Mouse (Mus musculus) frontal cortex, postnatal 25 days (tissue): ENCODE results near the gene Frmd4a.

Source experiments
- DNase-seq, 2 experiments: peaks; one replicate each; pipeline ENCODE4 v3.0.0; 2022; ENCODE audit warnings: low spot score in 2 of 2

Frmd4a gene

DNA sequence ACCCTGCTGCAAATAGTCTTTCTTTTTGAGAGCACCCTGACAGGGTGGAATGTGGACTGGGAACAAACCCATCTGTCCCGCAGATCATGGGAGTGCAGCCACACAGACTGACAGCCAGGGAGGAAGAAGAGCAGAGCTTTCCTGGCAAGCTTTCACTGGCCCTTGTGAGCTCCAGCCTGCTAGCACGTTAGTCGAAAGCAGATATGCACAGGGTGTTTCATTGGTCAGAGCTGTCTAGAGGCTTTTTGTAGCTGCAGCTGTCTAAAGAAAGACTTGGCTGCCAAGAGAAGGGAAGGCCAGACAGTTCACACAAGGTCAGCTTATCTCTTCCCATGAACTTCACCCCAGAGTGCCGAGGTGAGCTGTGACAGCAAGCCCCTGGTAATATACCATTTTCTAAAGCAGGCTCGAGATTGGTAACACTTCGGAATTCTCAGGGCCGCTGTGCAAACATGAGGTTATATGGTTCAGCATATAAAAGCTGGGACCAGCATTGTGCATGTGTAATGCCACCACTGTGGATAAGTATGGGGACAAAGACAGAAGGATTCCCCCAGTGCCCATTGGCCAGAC is 500.1 kb downstream of the Frmd4a start:
- DNase-seq: no peak

DNA sequence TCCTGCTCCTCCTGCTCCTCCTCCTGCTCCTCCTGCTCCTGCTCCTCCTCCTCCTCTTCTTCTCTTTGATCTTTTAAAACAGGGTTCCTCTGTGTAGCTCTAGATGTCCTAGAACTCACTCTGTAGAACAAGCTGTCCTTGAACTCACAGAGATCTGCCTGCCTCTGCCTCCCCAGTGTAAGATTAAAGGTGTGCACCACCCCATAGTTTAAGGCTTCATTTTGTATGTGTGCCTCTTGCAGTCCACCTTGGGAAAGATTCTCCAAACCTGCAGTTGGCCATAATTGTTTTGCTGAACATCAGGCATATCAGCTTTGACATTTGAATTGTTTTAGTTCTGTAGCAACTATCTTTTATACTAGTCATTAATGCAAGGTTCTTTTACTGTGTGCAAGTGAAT is 501.0 kb downstream of the Frmd4a start:
- DNase-seq: no peak

DNA sequence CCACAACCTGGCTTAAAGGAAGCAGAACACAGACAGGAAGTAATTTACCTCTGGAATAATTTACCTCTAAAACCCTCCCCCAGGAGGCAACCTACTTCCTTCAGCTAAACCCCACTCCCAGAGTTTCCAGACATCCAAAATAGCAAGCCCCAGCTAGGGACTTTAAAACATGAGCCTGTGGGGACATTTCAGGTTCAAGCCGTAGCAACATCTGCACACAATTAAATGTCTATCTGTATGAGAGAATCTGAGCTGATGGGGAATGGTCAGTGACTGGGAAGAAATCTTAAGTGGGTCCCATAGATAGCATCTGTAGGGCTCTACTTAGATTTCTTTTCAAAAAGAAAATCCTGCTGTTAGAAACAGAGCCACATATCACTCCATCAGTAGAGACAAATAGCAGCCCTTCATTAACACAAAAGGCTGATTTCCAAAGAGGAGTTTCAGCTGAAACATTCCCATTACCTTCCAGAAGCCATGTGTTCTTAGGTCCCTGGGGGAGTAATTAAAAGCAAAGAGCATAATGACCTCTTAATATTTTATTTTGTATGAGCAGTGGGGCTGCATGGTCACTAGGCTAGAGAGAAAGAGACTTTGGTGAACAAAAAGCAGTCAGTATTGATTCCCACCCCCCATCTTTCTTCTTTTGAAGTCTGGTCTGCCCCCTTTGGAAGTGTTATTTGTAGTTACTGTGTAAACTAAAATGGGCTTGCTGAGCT is 505.4 kb downstream of the Frmd4a start:
- DNase-seq: no peak

DNA sequence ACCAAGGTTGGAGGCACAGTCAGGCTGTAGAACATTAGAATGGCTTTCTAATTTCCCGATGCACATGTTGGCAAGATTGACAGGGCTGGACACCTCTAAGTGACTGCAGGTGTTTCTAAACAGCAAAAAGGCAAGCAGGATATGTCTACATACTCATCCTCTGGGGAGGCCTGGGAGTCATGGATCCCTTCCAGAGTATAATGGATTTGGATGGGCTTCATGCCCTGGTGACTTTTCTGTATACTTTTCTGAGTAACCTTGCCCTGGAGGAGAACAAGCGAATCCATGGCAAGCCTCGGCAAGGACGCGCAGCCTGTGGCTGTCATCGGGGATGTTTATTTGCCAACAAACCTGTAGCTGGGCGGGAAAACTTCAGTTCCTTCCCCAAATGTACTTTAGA is 509.6 kb downstream of the Frmd4a start:
- DNase-seq: no peak

DNA sequence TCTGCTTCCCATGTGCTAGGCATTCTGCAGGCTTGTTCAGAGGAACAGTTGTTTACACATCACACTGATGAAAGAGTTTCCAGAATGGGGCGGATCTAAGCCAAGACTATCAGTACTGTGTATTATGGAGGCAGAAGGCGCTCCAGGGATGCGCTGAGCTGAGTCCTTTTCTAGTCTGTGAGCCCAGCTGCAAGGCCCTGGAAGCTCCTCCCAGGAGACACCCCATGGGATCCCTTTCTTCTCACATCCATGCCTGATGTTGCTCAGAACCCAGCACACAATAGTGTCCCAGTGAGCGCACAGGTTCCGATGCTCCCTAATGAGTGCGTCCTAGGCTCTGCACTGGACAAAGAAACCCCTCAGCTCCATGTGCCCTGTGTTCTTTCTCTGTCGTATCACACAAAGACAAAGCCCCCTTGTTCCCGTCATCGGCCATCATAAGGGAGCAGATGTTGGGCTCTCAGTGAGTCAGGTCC is 511.8 kb downstream of the Frmd4a start:
- DNase-seq: no peak

DNA sequence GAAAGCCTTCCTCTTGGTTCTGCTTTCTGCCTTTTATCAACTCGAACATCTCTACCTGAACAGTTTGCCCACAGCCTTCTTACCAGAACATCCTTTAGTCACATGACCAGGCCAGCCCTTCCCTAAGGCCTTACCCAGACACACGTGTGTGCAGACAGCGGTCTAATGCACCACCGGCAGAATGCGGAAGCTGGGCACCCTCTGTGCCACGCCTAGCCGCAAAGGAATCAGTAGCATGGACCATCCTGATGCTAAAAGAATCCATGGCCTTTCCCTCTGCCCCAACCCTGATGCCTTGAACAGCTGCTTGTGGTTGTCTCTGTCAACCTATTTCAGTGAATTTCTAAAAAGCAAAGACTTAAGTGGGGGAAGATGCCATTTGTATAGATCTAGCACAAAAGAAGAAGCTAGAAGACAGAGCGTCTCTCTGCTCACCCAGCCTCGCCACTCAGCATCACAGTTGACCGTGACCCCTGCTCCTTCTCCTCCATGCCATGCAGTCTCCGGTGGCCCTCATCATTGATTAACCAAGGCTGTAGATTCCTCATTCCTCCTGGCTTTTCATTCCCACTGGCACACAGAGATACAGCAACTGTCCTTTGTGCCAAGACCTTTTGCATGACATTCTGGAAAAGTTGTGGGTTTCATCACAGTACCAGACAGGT is 514.1 kb downstream of the Frmd4a start:
- DNase-seq: no peak

DNA sequence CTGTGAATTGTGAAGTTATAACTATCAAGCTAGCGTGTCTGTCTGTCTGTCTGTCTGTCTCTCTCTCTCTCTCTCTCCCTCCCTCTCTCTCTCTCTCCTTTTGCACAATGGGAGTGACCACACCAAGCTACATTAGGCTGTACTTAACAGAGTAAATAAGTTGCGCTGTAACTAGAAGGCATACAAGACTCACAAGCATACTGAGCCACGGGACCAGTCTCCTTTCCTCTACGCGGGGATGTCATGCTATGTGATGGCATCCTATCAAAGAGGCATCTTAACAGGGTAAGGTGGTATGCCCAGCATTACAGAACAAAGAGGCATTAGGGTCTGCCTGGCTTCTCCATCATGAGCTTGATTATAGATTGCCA is 514.7 kb downstream of the Frmd4a start:
- no peak for DNase-seq

DNA sequence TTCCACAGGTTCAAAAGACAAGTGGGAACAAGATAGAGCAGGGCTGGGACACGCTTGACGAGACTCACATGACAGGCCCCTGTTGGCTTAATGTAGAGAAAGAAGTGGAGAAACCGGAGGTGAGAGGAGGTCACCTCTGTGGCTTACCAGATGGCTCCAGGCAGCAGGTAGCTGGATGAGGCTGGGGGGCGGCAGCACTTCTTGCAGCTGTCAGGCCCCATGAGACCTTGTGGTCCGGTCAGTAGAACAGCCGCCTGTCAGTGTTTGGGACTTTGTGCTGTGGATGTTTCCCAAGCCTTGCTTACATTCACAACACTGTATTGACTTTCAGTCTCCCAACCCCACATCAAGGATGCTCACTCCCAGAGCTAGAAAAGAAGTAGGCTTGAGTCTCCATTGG is 515.4 kb downstream of the Frmd4a start:
- no peak for DNase-seq

DNA sequence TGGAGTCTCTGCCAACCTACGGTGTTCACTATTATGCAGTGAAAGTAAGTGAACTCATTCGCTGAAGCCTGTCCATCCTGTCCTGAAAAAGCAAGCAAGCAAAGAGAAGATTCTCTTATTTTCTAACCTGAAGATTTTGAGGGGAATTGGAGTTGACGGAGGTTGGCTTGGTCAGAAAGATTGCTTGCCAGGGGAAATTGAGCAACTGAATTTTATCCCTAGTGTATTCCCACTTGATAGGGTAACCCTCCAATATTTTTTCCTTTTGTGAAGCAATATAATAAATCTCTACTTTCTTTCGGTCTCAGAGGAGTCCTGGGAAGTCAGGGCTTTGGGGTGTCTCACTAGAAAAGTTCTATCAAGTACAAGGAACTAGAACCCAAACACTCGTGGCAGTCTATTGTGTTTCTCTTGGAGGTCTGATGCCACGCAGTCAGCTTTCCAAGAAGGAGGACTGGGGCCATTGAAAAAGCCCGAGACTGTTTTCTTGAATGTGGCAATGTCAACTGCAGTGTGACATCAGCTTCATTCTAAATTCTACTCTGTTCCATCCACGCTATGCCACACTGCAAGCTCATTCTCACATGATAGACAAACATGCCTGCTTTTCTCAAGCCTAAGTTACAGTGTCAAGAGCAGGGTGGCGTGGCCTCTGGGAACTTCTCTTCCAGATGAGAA is 517.8 kb downstream of the Frmd4a start:
- DNase-seq: no peak

DNA sequence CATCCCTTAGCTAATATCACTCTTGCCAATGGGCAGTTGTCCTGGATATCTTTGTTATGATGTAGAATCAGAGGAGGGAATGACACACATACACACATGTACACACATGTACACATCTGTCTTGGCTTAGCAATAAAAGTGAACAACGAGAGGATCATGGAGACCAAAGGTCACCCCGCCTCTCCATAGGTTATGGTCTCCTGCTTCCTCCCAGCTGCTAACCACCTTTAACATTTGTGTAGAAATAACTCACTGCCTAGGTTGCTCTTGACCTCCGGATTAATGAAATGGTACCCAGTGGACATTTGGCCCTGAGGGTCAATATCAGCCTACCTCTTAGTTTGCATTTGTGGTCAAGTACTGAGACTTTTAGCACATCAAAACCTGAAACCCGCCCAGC is 523.8 kb downstream of the Frmd4a start:
- DNase-seq: no peak

DNA sequence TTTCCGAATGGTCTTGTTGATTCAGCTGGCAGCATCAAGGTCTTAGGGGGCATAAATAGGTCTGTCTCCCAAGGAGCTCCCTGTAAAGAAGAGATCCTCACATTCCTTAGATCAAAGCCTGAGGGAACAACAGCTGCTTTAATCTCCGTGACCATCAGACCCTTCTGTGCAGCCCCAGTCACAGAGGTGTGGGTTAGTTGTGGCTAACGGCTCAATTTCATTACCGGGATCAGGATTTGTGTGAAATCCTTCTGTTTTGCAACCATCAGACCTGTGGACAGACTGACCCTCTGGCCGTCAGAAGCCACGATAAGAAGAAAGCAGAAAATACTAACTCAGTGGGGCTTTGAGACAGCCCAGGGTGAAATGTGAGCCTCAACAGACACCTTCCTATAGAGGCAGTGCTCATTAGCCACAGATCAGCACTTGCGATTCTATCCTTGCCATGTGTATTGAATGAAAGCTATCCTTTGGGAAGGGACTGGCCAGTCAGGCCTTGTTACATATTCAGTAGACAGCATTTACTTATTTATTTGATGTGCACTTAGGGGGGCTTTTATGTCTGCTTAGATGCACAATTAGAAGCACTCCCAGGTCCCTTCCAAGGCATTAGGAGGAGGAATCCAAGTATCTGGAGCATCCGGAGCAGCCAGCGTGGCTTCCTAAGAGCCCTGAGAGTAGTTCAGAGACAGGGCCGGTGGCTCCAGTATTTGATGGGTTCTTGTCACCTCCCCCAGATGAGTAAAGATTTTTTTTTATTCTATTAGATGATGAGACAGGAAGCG is 524.5 kb downstream of the Frmd4a start:
- DNase-seq: no peak

DNA sequence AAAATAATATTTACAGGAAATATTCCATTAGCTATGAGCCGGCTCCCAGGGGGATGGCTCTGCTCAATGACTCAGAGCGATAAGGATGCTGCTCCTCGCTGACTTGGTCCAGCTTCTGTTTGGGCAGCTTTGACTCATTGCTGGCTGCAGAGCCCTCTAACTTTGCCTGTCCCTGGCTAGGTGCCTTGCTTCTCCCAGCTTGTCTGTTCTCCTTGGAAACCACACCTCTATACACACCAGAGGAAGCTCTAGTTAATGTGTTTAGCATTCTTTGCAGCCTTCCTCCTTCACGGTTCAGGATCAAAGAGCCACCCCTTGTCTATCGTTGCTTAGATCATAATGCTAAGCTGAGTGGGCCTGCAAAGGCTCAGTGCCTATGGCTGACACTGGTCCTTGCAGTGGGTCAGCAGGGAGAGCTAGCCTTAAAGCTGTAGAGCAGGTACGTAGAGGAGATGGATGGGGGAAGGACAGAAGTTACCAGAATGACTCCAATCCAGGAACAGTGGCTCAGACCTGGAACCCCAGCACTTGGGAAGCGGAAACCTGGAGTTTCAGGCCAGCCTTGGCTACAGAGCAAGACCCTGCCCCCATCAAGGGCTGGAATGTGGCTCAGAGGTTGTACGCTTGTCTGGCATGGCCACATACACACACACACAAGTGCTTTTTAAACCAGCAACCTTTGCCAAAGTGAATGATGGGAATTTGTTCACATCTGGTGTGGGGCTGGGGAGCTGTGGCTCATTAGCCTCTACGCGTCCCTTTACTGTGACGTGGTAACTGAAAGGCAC is 525.3 kb downstream of the Frmd4a start:
- DNase-seq: no peak

DNA sequence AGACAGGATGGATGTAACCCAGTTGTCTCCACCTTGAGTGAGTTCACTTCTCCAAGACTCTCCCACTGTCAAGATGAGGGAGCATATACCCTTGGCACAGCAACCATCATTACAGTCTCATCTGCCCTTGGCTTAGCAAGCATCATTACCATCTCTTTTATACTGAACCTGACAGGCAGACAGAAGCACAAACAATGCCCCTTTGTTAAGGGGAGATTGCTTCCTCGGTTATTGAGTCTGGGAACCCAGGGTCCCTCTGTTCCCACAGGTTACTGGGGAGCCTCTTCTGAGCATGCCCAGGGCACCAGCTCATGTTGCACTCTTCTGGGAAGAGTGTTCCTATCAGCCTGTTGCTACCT is 525.9 kb downstream of the Frmd4a start:
- DNase-seq: no peak

DNA sequence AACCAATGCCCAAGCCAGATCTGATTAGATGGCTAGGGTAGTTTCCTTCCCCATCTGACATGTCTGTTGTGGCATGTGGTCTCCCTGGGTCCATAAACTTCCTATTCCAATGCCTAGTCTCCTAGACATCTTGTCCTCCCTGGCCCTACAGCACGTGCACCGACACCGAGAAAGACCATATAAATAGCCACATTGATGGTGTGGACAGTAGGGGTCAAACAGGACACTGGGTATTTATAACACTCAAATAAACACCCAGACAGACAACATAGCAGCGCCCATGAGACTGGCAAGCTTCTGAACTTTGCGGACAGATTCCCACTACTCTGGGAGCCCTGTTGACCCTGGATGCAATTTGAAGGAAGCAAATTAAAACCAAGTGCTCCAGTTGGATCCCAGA is 526.8 kb downstream of the Frmd4a start:
- DNase-seq: no peak

DNA sequence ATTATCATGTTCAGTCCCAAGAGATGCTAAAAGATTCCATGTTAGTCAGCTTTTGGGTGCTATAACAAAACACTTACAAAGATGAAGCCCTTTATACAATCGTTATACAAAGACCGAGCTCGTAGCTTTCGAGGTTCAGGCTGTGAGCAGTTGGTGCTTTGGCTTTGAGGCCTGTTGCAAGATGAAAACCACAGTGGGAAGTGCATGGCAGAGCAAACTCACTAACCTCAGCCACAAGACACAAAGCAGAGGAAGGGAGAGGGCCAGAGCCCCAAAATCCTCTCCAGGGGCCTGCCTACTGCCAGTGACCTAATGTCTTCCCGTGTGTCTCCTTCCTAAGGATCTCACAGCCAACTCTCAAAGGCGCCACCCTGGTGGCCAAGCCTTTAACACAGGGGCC is 527.7 kb downstream of the Frmd4a start:
- no peak for DNase-seq

DNA sequence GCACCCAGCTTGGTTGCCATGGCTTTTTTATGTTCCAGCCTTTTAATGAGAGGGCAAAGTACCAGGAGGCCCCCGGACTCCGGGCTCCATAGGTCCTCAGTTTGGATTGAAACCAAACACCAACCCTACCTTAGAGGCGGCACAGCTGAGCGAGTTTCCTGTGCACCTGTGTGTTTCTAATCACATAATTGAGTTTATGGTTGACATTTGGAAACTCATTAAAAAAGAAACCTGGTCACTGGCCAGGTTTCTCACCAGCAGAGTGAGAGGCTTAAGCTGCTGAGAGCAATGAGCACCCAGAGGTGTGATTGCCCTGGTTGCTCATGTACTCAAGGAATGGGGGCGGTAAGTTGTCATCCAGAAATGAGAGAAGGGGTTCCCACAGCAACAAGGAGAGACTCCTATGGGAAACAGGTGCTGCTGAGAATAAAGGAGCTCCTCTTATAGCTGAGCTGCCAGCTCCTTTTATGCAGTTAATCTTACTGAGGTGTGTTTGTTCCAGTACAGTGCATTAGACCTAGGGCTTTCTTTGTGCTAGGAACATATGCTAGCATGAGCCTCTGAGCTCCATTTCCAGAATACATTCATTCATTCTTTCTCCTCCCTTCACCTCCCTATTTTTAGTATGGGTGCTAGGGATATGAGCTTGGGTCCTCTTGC is 529.6 kb downstream of the Frmd4a start:
- no peak for DNase-seq

DNA sequence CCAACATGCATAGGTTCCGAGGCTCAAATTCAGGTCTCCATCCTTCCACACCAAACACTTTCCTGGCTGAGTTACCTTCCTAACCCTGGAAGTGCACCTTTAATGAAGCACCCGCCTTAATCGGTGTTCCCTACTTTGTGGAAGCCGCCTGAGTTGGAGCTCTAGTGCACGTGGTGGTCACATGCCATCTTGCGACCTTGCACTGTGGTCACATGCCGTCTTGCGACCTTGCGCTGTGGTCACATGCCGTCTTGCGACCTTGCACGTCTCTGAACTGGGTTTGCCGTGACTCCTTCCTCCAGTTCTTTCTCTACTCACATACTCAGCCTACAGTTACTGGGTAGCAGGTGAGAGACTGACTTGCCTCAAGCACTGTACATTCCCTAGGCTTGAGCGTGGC is 531.8 kb downstream of the Frmd4a start:
- DNase-seq: no peak

DNA sequence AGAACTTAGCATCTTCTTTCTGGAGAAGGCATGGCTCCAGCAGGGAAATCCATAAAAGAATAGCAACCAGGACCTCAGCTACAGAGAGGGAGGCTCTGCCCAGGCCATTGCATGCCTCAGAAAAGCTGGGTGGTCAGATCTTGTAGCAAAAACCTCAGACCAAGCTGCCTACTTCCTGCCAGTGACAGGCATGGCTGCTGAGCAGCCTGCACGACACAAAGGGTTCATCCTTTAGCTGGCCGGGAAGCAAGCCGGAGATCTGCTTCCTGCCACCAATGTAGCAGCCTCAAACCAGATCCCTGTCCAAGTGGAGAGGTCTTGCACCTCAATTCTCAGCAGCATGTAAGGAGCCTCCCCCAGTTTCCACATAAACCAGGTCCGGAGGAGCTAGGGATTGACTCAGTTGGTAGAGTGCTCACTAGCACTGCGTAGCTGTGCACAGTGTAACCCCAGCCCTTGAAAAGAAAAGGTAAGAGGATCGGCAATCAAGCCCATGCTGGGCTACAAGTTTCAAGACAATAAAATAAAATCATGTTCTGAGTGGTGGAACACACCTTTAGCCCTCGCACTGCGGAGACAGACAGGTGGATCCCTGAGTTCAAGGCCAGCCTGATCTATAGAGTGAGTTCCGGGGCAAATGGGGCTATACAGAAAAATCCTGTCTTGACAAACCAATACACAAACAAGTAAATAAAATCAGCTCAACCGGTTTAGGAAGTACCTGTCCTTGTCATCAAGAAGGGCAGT is 532.7 kb downstream of the Frmd4a start:
- DNase-seq: no peak

DNA sequence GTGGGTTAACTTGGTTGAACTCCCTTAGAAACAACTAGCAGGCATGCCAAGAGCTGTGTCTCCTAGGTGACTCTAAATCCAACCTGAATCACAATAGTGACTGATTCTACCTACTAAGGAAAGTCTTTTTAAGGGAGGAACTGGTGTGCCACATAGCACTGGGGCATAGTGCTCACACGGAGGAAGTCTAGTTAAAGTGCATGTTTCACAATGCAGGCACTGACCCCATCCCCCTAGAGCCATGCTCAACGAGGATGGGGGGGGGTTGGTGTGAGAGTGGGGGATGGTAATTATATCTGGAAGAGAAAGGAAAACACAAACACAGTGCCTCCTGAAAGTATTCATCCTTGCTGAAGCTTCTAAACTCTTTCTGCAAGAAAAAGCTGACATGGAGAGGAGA is 533.9 kb downstream of the Frmd4a start:
- DNase-seq: no peak

DNA sequence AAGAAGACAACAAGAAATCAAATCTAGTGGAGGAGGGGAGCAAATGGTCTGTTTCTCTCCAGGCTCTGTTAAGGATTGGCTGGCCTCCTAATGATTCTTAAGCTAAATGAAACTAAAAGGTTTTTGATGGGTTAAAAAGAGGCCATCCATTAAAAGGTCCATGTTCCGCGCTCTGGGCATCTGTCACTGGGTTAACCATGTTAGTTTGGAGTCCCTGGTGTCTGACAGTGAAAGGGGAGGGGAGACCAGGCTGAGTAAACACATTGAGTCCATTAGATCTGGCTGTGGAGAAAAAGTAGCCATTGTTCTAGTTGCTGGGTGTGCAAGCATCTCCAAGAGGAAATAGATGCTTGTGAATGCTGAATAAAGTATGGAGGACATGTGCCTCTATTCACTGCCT is 534.3 kb downstream of the Frmd4a start:
- no peak for DNase-seq
